Mouse (Mus musculus) stomach, embryonic 14.5 days (tissue): ENCODE data around the gene Mink1. TPM values are rescaled to one million over a fixed set of nuclear protein-coding genes. Genes with fewer than 3 reads are reported as not detected.
"Not testable (repeated sequence)": the region's sequence is repeated elsewhere in the genome, so short reads cannot be mapped to it uniquely, and the experiment has no call there.

Experiments used
- ATAC-seq: fragments of 200-750 bp; cut with Nextera tagmentation; 2 replicates; pipeline ENCODE4 v1.8.0; 2017; ENCODE audit warnings: low read depth, moderate TSS enrichment; ENCODE audit not compliant: insufficient number of reproducible peaks, insufficient read depth, low FRiP score
- H3K27ac ChIP-seq: fragments of 300-500 bp; sonication (generic); 2 replicates; pipeline ENCODE4 v1.5.1; 2014; ENCODE audit warnings: mild to moderate bottlenecking, low read length, moderate library complexity, mixed read lengths
- H3K27me3 ChIP-seq: fragments of 300-500 bp; sonication (generic); 2 replicates; pipeline ENCODE4 v1.6.1; 2014; ENCODE audit warnings: low read length, control low read depth, mixed read lengths; ENCODE audit not compliant: control insufficient read depth, insufficient read depth
- H3K36me3 ChIP-seq: fragments of 300-500 bp; sonication (generic); 2 replicates; pipeline ENCODE4 v1.6.1; 2014; ENCODE audit warnings: mild to moderate bottlenecking, control low read depth, low read length, moderate library complexity, mixed read lengths; ENCODE audit not compliant: control insufficient read depth, insufficient read depth
- H3K4me1 ChIP-seq: fragments of 300-500 bp; sonication (generic); 2 replicates; pipeline ENCODE4 v1.6.1; 2014; ENCODE audit warnings: low read length, control low read depth, mixed read lengths; ENCODE audit not compliant: control insufficient read depth, insufficient read depth
- H3K4me2 ChIP-seq: fragments of 300-500 bp; sonication (generic); replicated peaks from 2 replicates; pipeline ENCODE4 v1.6.1; 2014; ENCODE audit warnings: low read depth, low read length, control low read depth
- H3K4me3 ChIP-seq: fragments of 300-500 bp; sonication (generic); 2 replicates; pipeline ENCODE4 v1.5.1; 2014; ENCODE audit warnings: low read depth, low read length, control low read depth
- H3K9ac ChIP-seq: fragments of 300-500 bp; sonication (generic); replicated peaks from 2 replicates; pipeline ENCODE4 v1.6.1; 2014; ENCODE audit warnings: low read depth, mild to moderate bottlenecking, control low read depth, low read length, moderate library complexity, mixed read lengths
- H3K9me3 ChIP-seq: fragments of 300-500 bp; sonication (generic); 2 replicates; pipeline ENCODE4 v1.6.1; 2016; ENCODE audit warnings: low read depth, low read length, control low read depth; ENCODE audit not compliant: control insufficient read depth
- WGBS: fragments of 180-500 bp; shearing (Covaris S2); extraction: QIAGEN DNeasy Blood & Tissue Kit; methylation state at CpG from one replicate; pipeline ENCODE4 v1.1.7; 2014; 5-methylcytosine and 5-hydroxymethylcytosine counted together
- polyA plus RNA-seq: library from polyadenylated mRNA; unstranded; fragments of >200 nt; fragmentation: Nextera tagmentation; extraction: Ambion mirVana; gene quantifications from 2 replicates; pipeline ENCODE4 v1.2.1, GENCODE M21; 2014

The Mink1 gene
- polyA plus RNA-seq, 1 experiment from 2014 or later: 23.0 TPM

- H3K4me3 ChIP-seq: peak overlapping the region; percentile 91
- H3K4me1 ChIP-seq: peaks cover 8% of the 10 kb centered on the region; the same call in 1 of the 2 replicates
- no peaks in the 10 kb centered on the region for H3K27me3 ChIP-seq
- no peaks in the 10 kb centered on the region for H3K9me3 ChIP-seq
- H3K4me2 ChIP-seq: peak overlapping the region; percentile 82
- no peaks in the 10 kb centered on the region; the same call in 1 of the 2 replicates for H3K36me3 ChIP-seq
- WGBS: 0% methylated on average over 19 of the region's 31 CpGs
- H3K9ac ChIP-seq: peak overlapping the region; percentile 83
- H3K27ac ChIP-seq: peak overlapping the region; percentile 86
- ATAC-seq: no peak; the same call in 1 of the 2 replicates
These were observed 351 bp downstream of the Mink1 start for GRCm38 (mm10) chr11:70562995-70563469.

- Histone ChIP-seq H3K4me3 (peak overlapping the region; percentile 91), H3K4me1 (peaks cover 8% of the 10 kb centered on the region; the same call in 1 of the 2 replicates), H3K27me3 (no peaks in the 10 kb centered on the region), H3K9me3 (no peaks in the 10 kb centered on the region), H3K9ac (peak overlapping the region; percentile 83), H3K4me2 (peak overlapping the region; percentile 82), H3K27ac (peak overlapping the region; percentile 86), H3K36me3 (no peaks in the 10 kb centered on the region; the same call in 1 of the 2 replicates)
- no peak for ATAC-seq
- WGBS: 1% methylated on average over 25 of the region's 25 CpGs
These were observed 992 bp downstream of the Mink1 start for GRCm38 (mm10) chr11:70563470-70564275.

GRCm38 (mm10) chr11:70564276-70564873 is 1.7 kb downstream of the Mink1 start:
- Histone ChIP-seq H3K9ac (no peak overlapping the region), H3K4me1 (peaks cover 8% of the 10 kb centered on the region; the same call in 1 of the 2 replicates), H3K36me3 (no peaks in the 10 kb centered on the region; the same call in 1 of the 2 replicates), H3K9me3 (no peaks in the 10 kb centered on the region), H3K27ac (peak overlapping the region; percentile 86), H3K4me2 (peak overlapping the region; percentile 82), H3K4me3 (peak overlapping the region; percentile 91), H3K27me3 (no peaks in the 10 kb centered on the region)
- WGBS: 16% methylated on average over 4 of the region's 4 CpGs
- ATAC-seq: no peak

GRCm38 (mm10) chr11:70566586-70566985 is 3.9 kb downstream of the Mink1 start:
- H3K27me3 ChIP-seq: no peaks in the 10 kb centered on the region
- H3K36me3 ChIP-seq: no peaks in the 10 kb centered on the region; the same call in 1 of the 2 replicates
- no peak overlapping the region for H3K9ac ChIP-seq
- no peaks in the 10 kb centered on the region for H3K9me3 ChIP-seq
- 70% methylated on average over 7 of the region's 7 CpGs for WGBS
- H3K4me1 ChIP-seq: peaks cover 13% of the 10 kb centered on the region; the same call in 1 of the 2 replicates
- no peak overlapping the region for H3K27ac ChIP-seq
- no peak overlapping the region for H3K4me2 ChIP-seq
- ATAC-seq: no peak
- H3K4me3 ChIP-seq: no peak overlapping the region

GRCm38 (mm10) chr11:70570614-70571013 is 7.9 kb downstream of the Mink1 start:
- H3K9me3 ChIP-seq, H3K36me3 ChIP-seq, ATAC-seq, H3K9ac ChIP-seq, H3K4me3 ChIP-seq, H3K27me3 ChIP-seq, H3K27ac ChIP-seq, H3K4me2 ChIP-seq: not testable (repeated sequence)
- H3K4me1 ChIP-seq: peaks cover 17% of the 10 kb centered on the region; the same call in 1 of the 2 replicates
- 92% methylated on average over 1 of the region's 1 CpGs for WGBS

GRCm38 (mm10) chr11:70571641-70572040 is 9.0 kb downstream of the Mink1 start:
- Histone ChIP-seq H3K4me3 (no peak overlapping the region), H3K9ac (no peak overlapping the region), H3K36me3 (no peaks in the 10 kb centered on the region; the same call in 1 of the 2 replicates), H3K27ac (no peak overlapping the region), H3K27me3 (no peaks in the 10 kb centered on the region), H3K9me3 (no peaks in the 10 kb centered on the region), H3K4me2 (no peak overlapping the region), H3K4me1 (peaks cover 22% of the 10 kb centered on the region; the same call in 1 of the 2 replicates)
- no peak for ATAC-seq
- 89% methylated on average over 1 of the region's 1 CpGs for WGBS

- Histone ChIP-seq H3K9ac (no peak overlapping the region), H3K36me3 (no peaks in the 10 kb centered on the region; the same call in 1 of the 2 replicates), H3K4me3 (no peak overlapping the region), H3K27me3 (no peaks in the 10 kb centered on the region), H3K4me2 (no peak overlapping the region), H3K9me3 (no peaks in the 10 kb centered on the region), H3K4me1 (peaks cover 23% of the 10 kb centered on the region; the same call in 1 of the 2 replicates), H3K27ac (peak overlapping the region; percentile 49; the same call in 1 of the 2 replicates)
- WGBS: 53% methylated on average over 5 of the region's 5 CpGs
- ATAC-seq: no peak
These were observed 9.7 kb downstream of the Mink1 start for GRCm38 (mm10) chr11:70572348-70572902.

- Histone ChIP-seq H3K4me2 (no peak overlapping the region), H3K27me3 (no peaks in the 10 kb centered on the region), H3K27ac (no peak overlapping the region), H3K36me3 (no peaks in the 10 kb centered on the region), H3K9me3 (no peaks in the 10 kb centered on the region), H3K4me3 (no peak overlapping the region), H3K4me1 (peaks cover 36% of the 10 kb centered on the region), H3K9ac (no peak overlapping the region)
- ATAC-seq: no peak
- 77% methylated on average over 6 of the region's 6 CpGs for WGBS
These were observed 11.2 kb downstream of the Mink1 start for GRCm38 (mm10) chr11:70573872-70574271.
